Mouse (Mus musculus): ENCODE data around the gene Chrdl1.
A peak's percentile ranks its signal among the peaks of the same experiment; 100 is the strongest.

Gene Chrdl1

GRCm38 (mm10) chrX:143393791-143394369 is at the start of gene Chrdl1:
Gene Chrdl1 (minus strand): TSS chrX:143394262.
- DNase-seq, result peak; percentile 8

DNA sequence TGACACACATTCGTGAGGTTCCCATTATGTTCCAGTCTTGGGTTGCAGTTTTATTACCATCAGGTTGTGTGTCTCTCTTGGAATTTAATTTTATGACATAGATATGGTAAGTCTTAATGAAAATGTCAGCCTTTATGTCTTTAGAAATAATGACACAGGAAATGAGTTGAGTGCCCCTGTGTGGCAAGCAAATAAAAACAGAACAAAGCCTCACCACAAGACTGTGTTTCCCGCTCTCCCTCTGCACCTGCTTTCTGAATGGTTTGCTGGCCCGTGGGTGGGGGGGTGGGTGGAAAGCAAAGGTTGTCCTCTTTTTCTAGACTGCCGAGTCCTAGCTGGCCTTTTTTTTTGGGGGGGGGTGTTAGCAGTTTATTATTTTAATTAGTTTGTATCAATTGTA is 48.6 kb upstream of the Chrdl1 start:
- DNase-seq, result no peak

GRCm38 (mm10) chrX:143404601-143405000 is 10.5 kb upstream of the Chrdl1 start:
- DNase-seq, result no peak

DNA sequence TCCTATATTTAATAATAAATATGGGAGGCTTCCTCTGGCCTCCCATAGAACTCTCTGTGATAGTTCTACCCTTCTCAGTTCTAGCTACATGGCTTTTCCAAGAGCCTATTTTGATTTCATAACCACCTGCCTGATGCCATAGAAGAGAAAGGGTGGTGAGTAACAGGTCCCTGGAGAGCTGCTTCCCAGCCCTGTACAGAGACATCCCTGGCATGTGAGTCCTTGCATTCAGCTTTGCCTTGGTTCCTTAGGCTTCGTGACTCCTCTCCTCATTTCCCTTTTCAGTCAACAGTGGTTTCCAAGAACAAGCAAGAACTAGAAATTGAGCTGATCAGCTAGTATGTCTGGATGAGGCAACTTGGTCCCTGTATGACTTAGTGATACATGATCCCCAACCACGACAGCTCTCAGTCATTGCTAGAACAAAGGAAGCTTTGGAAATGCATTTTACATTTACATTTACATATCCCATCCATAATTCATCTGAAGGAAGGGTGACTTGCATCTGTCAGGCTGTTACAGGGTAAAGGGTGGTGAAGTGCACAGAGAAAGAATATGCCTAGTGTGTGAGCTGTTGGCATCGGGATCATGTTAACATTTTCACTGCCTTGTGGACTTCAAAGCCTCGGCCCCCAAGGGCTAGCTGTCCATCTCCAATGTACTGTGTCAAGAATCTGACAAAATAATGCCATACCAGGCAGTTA is 27.7 kb downstream of the Chrdl1 start:
- no peak for DNase-seq

DNA sequence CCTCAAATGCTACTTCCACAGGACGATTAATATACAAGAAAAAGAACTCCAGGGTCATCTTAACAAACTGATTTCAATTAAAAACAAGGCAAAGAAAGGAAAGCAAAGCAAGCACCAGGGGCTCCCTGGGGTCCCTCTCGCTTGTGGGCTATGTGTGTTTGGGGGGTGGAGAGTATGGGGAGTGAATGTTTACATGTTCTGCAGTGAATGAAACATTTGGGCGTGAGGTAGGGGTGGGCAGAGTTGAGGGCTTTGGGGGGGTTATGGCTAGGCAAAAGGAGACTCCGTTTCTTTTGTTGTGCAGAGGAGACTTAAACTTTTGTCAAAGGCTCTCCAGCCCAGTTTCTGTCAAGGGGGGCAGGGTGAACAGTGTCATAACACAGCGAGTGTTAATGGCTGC is 46.8 kb downstream of the Chrdl1 start:
- DNase-seq, result no peak

GRCm38 (mm10) chrX:143346739-143347138 is 47.3 kb downstream of the Chrdl1 start:
- no peak for DNase-seq

DNA sequence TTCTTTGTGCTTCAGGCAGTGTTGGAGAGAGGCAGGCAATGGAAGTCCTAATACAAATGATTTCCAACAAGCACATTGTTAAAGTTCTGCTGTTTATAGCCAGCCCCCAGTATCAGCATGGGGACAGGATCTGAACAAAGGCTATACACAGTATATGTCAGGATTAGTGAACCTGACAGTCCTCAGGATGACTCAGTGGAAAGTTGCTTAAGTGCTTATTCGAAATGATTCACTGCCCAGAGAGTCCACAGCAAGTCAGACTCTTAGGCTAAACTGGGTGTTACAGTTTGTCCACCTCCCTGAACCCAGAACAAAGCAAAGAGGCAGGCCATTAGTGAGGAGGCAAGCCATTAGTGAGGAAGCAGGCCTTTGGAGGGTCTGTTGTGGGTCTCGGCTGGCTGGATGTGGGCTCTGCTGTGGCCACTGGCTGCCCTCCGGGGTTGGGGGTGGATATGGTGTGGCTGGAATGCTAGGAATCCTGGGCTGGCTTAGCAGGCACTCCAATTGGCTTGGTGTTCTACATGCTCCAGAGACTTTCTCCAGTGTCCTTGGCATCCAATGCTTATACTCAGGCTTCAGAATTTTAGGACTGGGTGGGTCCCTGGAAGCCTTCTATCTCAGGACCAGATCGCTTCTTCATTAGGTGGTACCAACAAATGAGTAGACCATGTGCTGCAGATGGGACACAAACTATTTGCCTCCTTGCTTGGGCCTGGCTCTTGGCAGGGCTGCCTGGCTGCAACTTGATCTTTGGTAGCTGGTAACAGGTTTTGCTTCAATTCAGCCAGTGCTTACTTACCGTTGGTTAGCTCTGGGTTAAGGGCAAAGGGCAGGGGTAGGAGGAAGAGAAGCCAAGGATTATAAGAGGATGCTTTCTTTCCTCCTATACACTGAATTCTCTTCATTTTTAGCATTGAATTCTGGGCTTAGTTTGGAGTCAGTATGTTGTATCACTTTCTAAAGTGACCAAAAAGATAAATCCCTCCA is 49.3 kb downstream of the Chrdl1 start:
- DNase-seq, result no peak

DNA sequence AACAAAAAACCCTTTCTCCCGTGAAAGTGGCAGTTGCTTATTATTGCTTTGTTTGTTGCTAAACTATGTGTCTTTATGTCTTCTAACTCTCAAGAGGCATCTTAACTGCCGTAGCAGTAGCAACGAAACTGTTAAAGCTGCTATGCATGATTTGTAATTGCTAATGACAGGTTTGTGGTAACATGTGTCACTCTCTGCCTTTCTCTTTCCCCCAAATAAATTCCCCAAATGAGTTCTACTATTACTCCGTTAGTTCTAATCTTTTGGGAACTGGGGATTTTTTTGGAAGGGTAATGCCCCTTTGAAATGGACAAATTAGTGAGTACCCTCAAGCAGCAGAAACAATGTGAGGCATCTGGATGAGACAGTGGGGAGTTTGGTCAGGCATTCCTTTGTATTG is 55.9 kb downstream of the Chrdl1 start:
- DNase-seq, result no peak

GRCm38 (mm10) chrX:143337561-143337960 is 56.5 kb downstream of the Chrdl1 start:
- DNase-seq, result no peak

- no peak for DNase-seq
Measured at GRCm38 (mm10) chrX:143336661-143337060, 57.4 kb downstream of the Chrdl1 start.

- no peak for DNase-seq
Measured at GRCm38 (mm10) chrX:143335846-143336245, 58.2 kb downstream of the Chrdl1 start.

DNA sequence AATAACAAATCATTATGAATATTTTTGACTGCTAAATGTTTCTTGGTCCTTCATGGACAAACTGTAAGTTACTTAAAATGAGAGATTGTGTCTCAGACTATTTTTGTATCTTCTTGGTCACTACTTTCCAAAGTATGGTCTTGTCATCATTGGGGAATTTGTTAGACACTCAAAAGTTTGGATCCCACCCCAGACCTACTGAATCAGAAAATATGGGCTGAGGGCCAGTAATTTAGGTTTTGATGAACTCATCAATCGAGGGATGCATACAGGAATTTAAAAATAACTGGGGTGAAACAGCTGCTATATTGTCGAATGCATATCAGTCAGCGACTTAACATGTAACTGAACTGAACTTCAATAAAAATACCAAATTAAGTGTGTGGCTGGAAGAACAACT is 80.9 kb downstream of the Chrdl1 start:
- no peak for DNase-seq

GRCm38 (mm10) chrX:143294726-143295125 is 99.3 kb downstream of the Chrdl1 start:
- no peak for DNase-seq

GRCm38 (mm10) chrX:143275202-143275601 is 118.9 kb downstream of the Chrdl1 start:
- DNase-seq, result peak; percentile 3

DNA sequence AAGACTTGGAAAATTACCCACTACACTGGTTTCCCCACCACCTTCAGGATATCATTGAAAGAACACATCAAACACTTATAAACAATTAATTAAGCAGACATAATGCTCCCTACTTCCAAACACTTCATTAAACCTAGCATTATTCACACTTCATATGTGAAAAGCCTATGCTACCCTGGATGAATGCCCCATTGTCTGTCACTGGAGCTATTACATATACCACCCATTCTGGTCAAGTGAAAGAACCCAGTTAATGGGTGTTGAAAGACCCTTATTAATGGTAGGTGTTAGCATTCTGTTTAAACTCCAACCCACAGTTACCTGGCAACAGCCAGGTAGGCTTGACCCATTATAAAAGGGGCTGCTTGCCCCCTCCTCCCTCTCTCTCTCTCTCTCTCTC is 143.4 kb downstream of the Chrdl1 start:
- DNase-seq, result no peak
